Mouse (Mus musculus) bone marrow macrophage, adult 2 months (primary cell): Measurements from ENCODE around the gene Map10.

Experiments used
- CTCF ChIP-seq: IDR thresholded peaks from 2 replicates; pipeline ENCODE4 v1.5.1; 2012; ENCODE audit warnings: low read depth, mild to moderate bottlenecking, low read length, moderate library complexity
- POLR2A ChIP-seq: IDR thresholded peaks from 2 replicates; pipeline ENCODE4 v1.6.1; 2012; ENCODE audit warnings: mild to moderate bottlenecking, low read depth, low read length, borderline replicate concordance

DNA sequence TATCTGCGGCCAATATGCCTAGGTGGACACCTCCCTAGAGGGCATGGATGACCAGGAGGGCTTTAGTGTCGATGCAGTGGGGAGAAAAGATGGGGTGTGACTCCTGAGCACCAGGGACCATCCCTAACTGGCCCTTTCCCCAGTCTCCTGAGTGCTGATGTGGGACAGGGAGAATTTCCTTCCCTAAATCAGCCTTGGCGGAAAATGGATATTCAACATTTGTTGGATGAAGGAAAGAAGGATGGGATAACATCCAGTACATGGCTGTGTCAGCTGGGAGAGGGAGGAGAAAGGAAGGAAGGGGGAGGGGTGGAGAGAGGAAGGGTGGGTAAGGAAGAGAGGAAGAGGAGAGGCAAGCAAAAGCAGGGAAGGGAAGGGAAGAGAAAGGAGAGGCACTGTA, 21.3 kb downstream of the Map10 start:
- no peak for TF ChIP-seq CTCF
- TF ChIP-seq POLR2A: no peak
